In genomic region chr15:79292779-79293178, GRCm38 (mm10) we compare ENCODE assay signal across 22 mouse cellular contexts.
"Had no signal": no experiment of that assay in that cellular context is flagged by ENCODE, and none has a peak within 500 bp of the region (broad histone marks: within the 10 kb centered on the region; RNA-seq: fewer than 3 reads in every experiment).

No protein-coding gene starts in this region.

- DNase-seq: cerebellum, adult 2 months; cerebellum, adult 8-10 months; cerebellum, adult 9-10 months; cerebellum, adult 9-11 months; cerebellum, postnatal 10 days; cerebellum, postnatal 14 days; cerebellum, postnatal 25 days; cerebellum, postnatal 36 days; embryo, embryonic 11 days; forebrain, postnatal 0 days; gastrocnemius, adult 2 months; gastrocnemius, postnatal 10 days; gastrocnemius, postnatal 14 days; gastrocnemius, postnatal 25 days; gastrocnemius, postnatal 36 days; heart, adult 11 months; heart, adult 18-20 months; heart, adult 2 months had no signal

- ATAC-seq: forebrain, embryonic 13.5 days; forebrain, embryonic 14.5 days; forebrain, embryonic 15.5 days; forebrain, embryonic 16.5 days; forebrain, postnatal 0 days had no signal
